Mouse (Mus musculus) liver, embryonic 12.5 days (tissue): ENCODE data around the gene Cckbr. TPM values are rescaled to one million over a fixed set of nuclear protein-coding genes. Genes with fewer than 3 reads are reported as not detected.
"Not testable (repeated sequence)": the region's sequence is repeated elsewhere in the genome, so short reads cannot be mapped to it uniquely, and the experiment has no call there.

Experiments used
- ATAC-seq: fragments of 200-750 bp; cut with Nextera tagmentation; 2 replicates; pipeline ENCODE4 v1.8.0; 2017; ENCODE audit warnings: moderate number of reproducible peaks, mild to moderate bottlenecking, moderate library complexity
- H3K27ac ChIP-seq: fragments of 300-500 bp; sonication (generic); 2 replicates; pipeline ENCODE4 v1.5.1; 2016; ENCODE audit warnings: mild to moderate bottlenecking
- H3K27me3 ChIP-seq: fragments of 300-500 bp; sonication (generic); replicated peaks from 2 replicates; pipeline ENCODE4 v1.6.1; 2016; ENCODE audit warnings: mild to moderate bottlenecking, moderate library complexity
- H3K36me3 ChIP-seq: fragments of 300-500 bp; sonication (generic); 2 replicates; pipeline ENCODE4 v1.6.1; 2016; ENCODE audit warnings: mild to moderate bottlenecking, moderate library complexity
- H3K4me1 ChIP-seq: fragments of 300-500 bp; sonication (generic); 2 replicates; pipeline ENCODE4 v1.6.1; 2016
- H3K4me2 ChIP-seq: fragments of 300-500 bp; sonication (generic); 2 replicates; pipeline ENCODE4 v1.6.1; 2016; ENCODE audit warnings: mild to moderate bottlenecking, moderate library complexity
- H3K4me3 ChIP-seq: fragments of 300-500 bp; sonication (generic); 2 replicates; pipeline ENCODE4 v1.5.1; 2016; ENCODE audit warnings: mild to moderate bottlenecking, moderate library complexity
- H3K9ac ChIP-seq: fragments of 300-500 bp; sonication (generic); 2 replicates; pipeline ENCODE4 v1.6.1; 2016; ENCODE audit warnings: mild to moderate bottlenecking, moderate library complexity
- H3K9me3 ChIP-seq: fragments of 300-500 bp; sonication (generic); replicated peaks from 2 replicates; pipeline ENCODE4 v1.6.1; 2016; ENCODE audit warnings: mild to moderate bottlenecking, moderate library complexity
- WGBS: fragments of 180-500 bp; shearing (Covaris S2); methylation state at CpG from one replicate; pipeline ENCODE4 v1.1.7; 2016; ENCODE audit not compliant: insufficient replicate concordance; 5-methylcytosine and 5-hydroxymethylcytosine counted together
- polyA plus RNA-seq: library from polyadenylated mRNA; unstranded; fragments of >200 nt; fragmentation: Nextera tagmentation; extraction: Ambion mirVana; gene quantifications from 2 replicates; pipeline ENCODE4 v1.2.1, GENCODE M21; 2016

Cckbr gene
- polyA plus RNA-seq, 1 experiment from 2014 or later = not detected

- 48% methylated on average over 3 of the region's 3 CpGs for WGBS
- no peaks in the 10 kb centered on the region for H3K27me3 ChIP-seq
- H3K36me3 ChIP-seq = no peaks in the 10 kb centered on the region
- H3K4me3 ChIP-seq = no peak overlapping the region
- H3K4me2 ChIP-seq = no peak overlapping the region
- H3K4me1 ChIP-seq = no peaks in the 10 kb centered on the region
- no peak overlapping the region for H3K9ac ChIP-seq
- no peaks in the 10 kb centered on the region for H3K9me3 ChIP-seq
- no peak overlapping the region for H3K27ac ChIP-seq
- no peak for ATAC-seq
Observed at GRCm38 (mm10) chr7:105445076-105445475, 19.5 kb downstream of the Cckbr start.

GRCm38 (mm10) chr7:105453345-105453744 lies 27.8 kb downstream of the Cckbr start:
- not testable (repeated sequence) for H3K4me2 ChIP-seq, ATAC-seq, H3K36me3 ChIP-seq, H3K9me3 ChIP-seq, H3K27me3 ChIP-seq, H3K27ac ChIP-seq, H3K4me1 ChIP-seq, H3K9ac ChIP-seq, H3K4me3 ChIP-seq
- WGBS = 76% methylated on average over 4 of the region's 4 CpGs

- Histone ChIP-seq H3K4me3 (no peak overlapping the region), H3K27me3 (no peaks in the 10 kb centered on the region), H3K27ac (no peak overlapping the region), H3K9me3 (no peaks in the 10 kb centered on the region), H3K4me2 (no peak overlapping the region), H3K4me1 (no peaks in the 10 kb centered on the region), H3K9ac (no peak overlapping the region), H3K36me3 (no peaks in the 10 kb centered on the region)
- ATAC-seq = no peak
Observed at GRCm38 (mm10) chr7:105458546-105458945, 33.0 kb downstream of the Cckbr start.

- H3K4me3 ChIP-seq, ATAC-seq, H3K4me2 ChIP-seq, H3K9me3 ChIP-seq, H3K9ac ChIP-seq, H3K27ac ChIP-seq, H3K36me3 ChIP-seq, H3K27me3 ChIP-seq, H3K4me1 ChIP-seq: not testable (repeated sequence)
- 68% methylated on average over 5 of the region's 5 CpGs for WGBS
Observed at GRCm38 (mm10) chr7:105465505-105465904, 40.0 kb downstream of the Cckbr start.

GRCm38 (mm10) chr7:105472607-105473006 lies 47.1 kb downstream of the Cckbr start:
- Histone ChIP-seq H3K4me2 (no peak overlapping the region), H3K9ac (no peak overlapping the region), H3K4me3 (no peak overlapping the region), H3K9me3 (no peaks in the 10 kb centered on the region), H3K4me1 (no peaks in the 10 kb centered on the region), H3K27me3 (no peaks in the 10 kb centered on the region), H3K27ac (no peak overlapping the region), H3K36me3 (no peaks in the 10 kb centered on the region)
- ATAC-seq = no peak
- 57% methylated on average over 1 of the region's 1 CpGs for WGBS

- no peaks in the 10 kb centered on the region for H3K4me1 ChIP-seq
- 58% methylated on average over 4 of the region's 4 CpGs for WGBS
- no peak for ATAC-seq
Observed at GRCm38 (mm10) chr7:105474771-105475315, 49.3 kb downstream of the Cckbr start.

GRCm38 (mm10) chr7:105475396-105475949 lies 49.9 kb downstream of the Cckbr start:
- 53% methylated on average over 7 of the region's 7 CpGs for WGBS
- H3K4me2 ChIP-seq = no peak overlapping the region
- no peaks in the 10 kb centered on the region for H3K4me1 ChIP-seq
- no peak overlapping the region for H3K9ac ChIP-seq
- ATAC-seq = no peak
- no peak overlapping the region for H3K4me3 ChIP-seq
- H3K9me3 ChIP-seq = no peaks in the 10 kb centered on the region
- peaks cover 4% of the 10 kb centered on the region for H3K27me3 ChIP-seq
- no peaks in the 10 kb centered on the region for H3K36me3 ChIP-seq
- no peak overlapping the region for H3K27ac ChIP-seq

More at GRCm38 (mm10) chr7:105474771-105475315, 49.3 kb downstream of the Cckbr start:
- no peaks in the 10 kb centered on the region for H3K9me3 ChIP-seq
- no peak overlapping the region for H3K9ac ChIP-seq
- H3K4me2 ChIP-seq = no peak overlapping the region
- H3K27me3 ChIP-seq = no peaks in the 10 kb centered on the region; the same call in 1 of the 2 replicates
- H3K4me3 ChIP-seq = no peak overlapping the region
- H3K36me3 ChIP-seq = no peaks in the 10 kb centered on the region
- no peak overlapping the region for H3K27ac ChIP-seq

GRCm38 (mm10) chr7:105476683-105477432 lies 51.3 kb downstream of the Cckbr start:
- no peak for ATAC-seq
- Histone ChIP-seq H3K36me3 (no peaks in the 10 kb centered on the region), H3K27me3 (peaks cover 18% of the 10 kb centered on the region), H3K9me3 (no peaks in the 10 kb centered on the region), H3K9ac (no peak overlapping the region), H3K4me2 (no peak overlapping the region), H3K4me1 (peaks cover 3% of the 10 kb centered on the region; the same call in 1 of the 2 replicates), H3K4me3 (no peak overlapping the region), H3K27ac (no peak overlapping the region)
- WGBS = 64% methylated on average over 10 of the region's 10 CpGs

- 69% methylated on average over 1 of the region's 1 CpGs for WGBS
- no peak overlapping the region for H3K27ac ChIP-seq
- H3K9me3 ChIP-seq = no peaks in the 10 kb centered on the region
- no peaks in the 10 kb centered on the region for H3K36me3 ChIP-seq
- H3K9ac ChIP-seq = no peak overlapping the region
- no peak for ATAC-seq
- peaks cover 23% of the 10 kb centered on the region for H3K27me3 ChIP-seq
- H3K4me1 ChIP-seq = peaks cover 7% of the 10 kb centered on the region; the same call in 1 of the 2 replicates
- H3K4me3 ChIP-seq = no peak overlapping the region
- no peak overlapping the region for H3K4me2 ChIP-seq
Observed at GRCm38 (mm10) chr7:105477433-105477700, 51.8 kb downstream of the Cckbr start.

- ATAC-seq = no peak
Observed at GRCm38 (mm10) chr7:105477841-105478240, 52.3 kb downstream of the Cckbr start.

GRCm38 (mm10) chr7:105478344-105478743 lies 52.8 kb downstream of the Cckbr start:
- H3K27me3 ChIP-seq = peaks cover 28% of the 10 kb centered on the region
- WGBS = 53% methylated on average over 8 of the region's 8 CpGs
- H3K9ac ChIP-seq = no peak overlapping the region
- no peaks in the 10 kb centered on the region for H3K36me3 ChIP-seq
- no peak for ATAC-seq
- H3K4me3 ChIP-seq = no peak overlapping the region
- no peak overlapping the region for H3K27ac ChIP-seq
- H3K9me3 ChIP-seq = no peaks in the 10 kb centered on the region
- no peak overlapping the region for H3K4me2 ChIP-seq
- peaks cover 10% of the 10 kb centered on the region; the same call in 1 of the 2 replicates for H3K4me1 ChIP-seq

More at GRCm38 (mm10) chr7:105477841-105478240, 52.3 kb downstream of the Cckbr start:
- H3K4me2 ChIP-seq = no peak overlapping the region
- peaks cover 28% of the 10 kb centered on the region for H3K27me3 ChIP-seq
- peaks cover 10% of the 10 kb centered on the region; the same call in 1 of the 2 replicates for H3K4me1 ChIP-seq
- H3K27ac ChIP-seq = no peak overlapping the region
- no peaks in the 10 kb centered on the region for H3K36me3 ChIP-seq
- no peak overlapping the region for H3K4me3 ChIP-seq
- H3K9me3 ChIP-seq = no peaks in the 10 kb centered on the region
- 41% methylated on average over 3 of the region's 3 CpGs for WGBS
- no peak overlapping the region for H3K9ac ChIP-seq

GRCm38 (mm10) chr7:105479232-105479631 lies 53.7 kb downstream of the Cckbr start:
- no peaks in the 10 kb centered on the region for H3K36me3 ChIP-seq
- no peak overlapping the region for H3K4me2 ChIP-seq
- peaks cover 28% of the 10 kb centered on the region for H3K27me3 ChIP-seq
- no peak for ATAC-seq
- H3K4me3 ChIP-seq = no peak overlapping the region
- H3K4me1 ChIP-seq = peaks cover 10% of the 10 kb centered on the region; the same call in 1 of the 2 replicates
- H3K9ac ChIP-seq = no peak overlapping the region
- 69% methylated on average over 6 of the region's 6 CpGs for WGBS
- H3K9me3 ChIP-seq = no peaks in the 10 kb centered on the region
- no peak overlapping the region for H3K27ac ChIP-seq
